Mouse (Mus musculus) layer of hippocampus, adult 2 months (tissue): ENCODE data around the gene Pde4d. TPM values are rescaled to one million over a fixed set of nuclear protein-coding genes. Genes with fewer than 3 reads are reported as not detected.

ENCODE experiments used
- DNase-seq, 2 experiments: peaks; one replicate each; pipeline ENCODE4 v3.0.0; 2022; ENCODE audit warnings: low spot score in 2 of 2
- H3K27ac ChIP-seq: fragments of 200-600 bp; 2 replicates; pipeline ENCODE4 v1.8.1; 2022
- H3K4me3 ChIP-seq: fragments of 200-600 bp; 2 replicates; pipeline ENCODE4 v1.8.1; 2022; ENCODE audit warnings: mild to moderate bottlenecking
- CTCF ChIP-seq: fragments of 200-600 bp; conservative IDR thresholded peaks from 2 replicates; pipeline ENCODE4 v1.8.1; 2022; ENCODE audit warnings: antibody characterized with exemption, mild to moderate bottlenecking, moderate library complexity
- total RNA-seq, 2 experiments: library from RNA; stranded (reverse); gene quantifications; 2 replicates each; pipeline ENCODE4 v1.2.3; 2021

Pde4d gene
- total RNA-seq, 2 experiments from 2014 or later = 72.2 to 73.8 TPM

DNA sequence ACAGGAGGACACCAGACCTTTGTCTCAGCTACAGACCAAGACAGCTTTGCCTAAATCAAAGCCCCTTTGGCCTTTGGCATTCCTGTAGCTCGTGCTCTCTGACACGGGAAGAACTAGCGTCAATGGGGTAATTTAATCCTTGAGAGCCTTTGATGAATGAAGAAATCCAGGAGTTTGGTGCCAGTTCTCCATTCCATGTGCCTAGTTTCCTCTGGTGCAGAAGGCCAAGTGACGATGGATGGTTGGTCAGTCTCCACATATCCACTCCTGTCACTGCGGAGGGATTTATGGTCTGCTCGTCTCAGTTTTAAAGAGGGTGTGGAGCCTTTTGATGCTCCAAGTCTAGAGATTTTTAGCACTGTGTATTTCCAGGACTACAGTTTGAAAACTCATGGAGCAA lies 1036.4 kb downstream of the Pde4d start:
- no peak overlapping the region for H3K4me3 ChIP-seq
- no peak overlapping the region for H3K27ac ChIP-seq
- DNase-seq = no peak
- TF ChIP-seq CTCF = no peak

GRCm38 (mm10) chr13:109487378-109487777 lies 1037.6 kb downstream of the Pde4d start:
- DNase-seq = peak; percentile 64 to 65
- Histone ChIP-seq H3K4me3 (no peak overlapping the region), H3K27ac (no peak overlapping the region)
- no peak for TF ChIP-seq CTCF

DNA sequence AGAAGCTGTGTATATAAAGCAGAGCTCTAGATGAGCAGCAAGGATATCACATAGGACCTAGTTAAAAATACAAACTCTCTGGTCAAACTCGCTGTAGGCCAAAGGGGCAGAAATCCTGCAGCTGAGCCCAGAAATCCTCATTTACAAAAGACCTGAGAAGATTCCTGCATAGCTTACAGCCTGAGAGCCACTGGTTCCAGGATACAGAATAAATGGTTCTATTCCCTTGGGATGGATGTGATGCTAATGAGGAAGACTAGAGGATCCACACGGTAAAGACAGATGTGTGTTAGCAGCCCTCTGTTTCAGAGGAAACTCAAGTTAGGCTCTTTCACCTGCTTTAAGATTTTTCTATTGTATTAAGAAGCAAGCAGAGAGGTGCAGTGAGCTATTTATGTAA lies 1041.1 kb downstream of the Pde4d start:
- H3K4me3 ChIP-seq = no peak overlapping the region
- DNase-seq = no peak
- no peak for TF ChIP-seq CTCF
- H3K27ac ChIP-seq = no peak overlapping the region

DNA sequence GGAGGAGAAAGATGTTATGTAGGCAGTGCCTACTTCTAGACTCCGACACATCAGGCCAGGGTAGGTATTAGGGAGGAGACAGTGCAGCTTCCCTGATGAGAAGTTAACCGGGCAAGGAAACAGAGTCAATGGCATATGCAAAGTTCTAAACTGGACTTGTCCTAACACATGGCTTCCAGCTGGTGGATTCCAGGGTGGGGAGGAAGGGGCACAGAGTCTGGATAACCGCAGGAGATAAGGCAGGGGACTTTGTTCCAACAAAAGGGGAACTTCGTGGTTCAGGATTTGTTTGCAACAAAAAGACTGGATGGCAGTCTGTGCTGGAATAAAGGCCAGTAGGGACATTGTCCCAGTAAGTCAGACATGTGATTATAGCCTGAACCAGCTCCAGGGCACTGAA lies 1042.1 kb downstream of the Pde4d start:
- no peak overlapping the region for H3K27ac ChIP-seq
- no peak for TF ChIP-seq CTCF
- no peak for DNase-seq
- H3K4me3 ChIP-seq = no peak overlapping the region

DNA sequence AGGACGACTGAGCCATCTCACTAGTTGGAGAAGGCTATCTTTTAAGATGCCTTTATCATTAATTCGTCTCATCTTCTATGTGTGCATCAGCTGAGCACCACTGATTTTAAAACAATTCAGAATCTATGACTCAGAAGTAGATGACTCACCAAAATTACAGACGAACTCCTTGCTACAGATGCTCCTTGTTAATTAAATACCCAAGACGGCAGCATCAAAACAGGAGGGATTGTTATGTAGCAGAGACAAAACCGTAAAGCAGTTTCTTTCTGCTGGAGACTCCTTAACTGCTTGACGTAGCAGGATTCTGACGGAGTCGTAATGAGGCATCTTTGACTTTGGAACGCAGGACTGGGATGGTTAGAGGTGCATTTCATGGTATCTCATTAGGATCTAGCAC lies 1050.6 kb downstream of the Pde4d start:
- DNase-seq = peak in 1 of 2 experiments; percentile 18
- Histone ChIP-seq H3K27ac (no peak overlapping the region; the same call in 1 of the 2 replicates), H3K4me3 (no peak overlapping the region)
- TF ChIP-seq CTCF = no peak

DNA sequence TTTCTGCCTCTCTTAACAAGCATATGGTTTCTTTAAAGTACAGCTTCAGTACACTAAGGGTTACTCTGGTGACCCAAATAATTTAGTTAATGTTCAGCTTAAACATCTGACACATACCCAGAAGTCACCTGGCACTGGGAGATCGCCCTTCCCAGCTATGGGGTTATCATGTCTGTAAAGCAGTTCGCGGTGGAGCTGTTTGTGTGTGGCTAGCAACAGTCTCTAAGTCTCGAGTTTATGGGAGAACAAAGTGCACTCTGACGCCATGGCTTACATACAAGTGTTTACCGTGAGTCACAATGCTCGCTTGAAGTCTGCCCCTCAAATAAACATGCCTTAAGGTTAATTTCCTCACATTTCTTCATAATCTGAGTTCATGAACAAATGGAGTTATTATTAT lies 1053.0 kb downstream of the Pde4d start:
- Histone ChIP-seq H3K27ac (no peak overlapping the region), H3K4me3 (no peak overlapping the region)
- DNase-seq = no peak
- TF ChIP-seq CTCF = no peak

- TF ChIP-seq CTCF = no peak
- Histone ChIP-seq H3K4me3 (no peak overlapping the region), H3K27ac (no peak overlapping the region)
- no peak for DNase-seq
These were observed 1057.0 kb downstream of the Pde4d start for GRCm38 (mm10) chr13:109506754-109507153.

DNA sequence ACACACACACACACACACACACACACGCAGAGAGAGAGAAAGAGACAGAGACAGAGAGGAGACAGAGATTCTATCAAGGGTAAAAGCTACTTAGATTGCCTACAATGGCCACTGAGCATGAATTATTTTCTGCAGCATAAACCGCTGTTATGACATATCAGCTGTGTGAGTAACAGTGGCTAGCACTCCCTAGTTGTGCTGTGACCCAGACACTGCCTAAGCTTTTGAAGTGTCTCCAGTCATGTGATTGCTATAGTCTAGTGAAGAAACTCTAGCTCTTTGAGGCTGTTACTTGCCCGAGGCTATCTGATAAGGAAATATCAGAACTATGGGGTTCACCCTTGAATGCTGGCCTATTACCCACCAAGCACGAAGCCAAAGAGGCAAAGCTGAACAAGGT lies 1058.7 kb downstream of the Pde4d start:
- no peak overlapping the region for H3K4me3 ChIP-seq
- H3K27ac ChIP-seq = no peak overlapping the region
- TF ChIP-seq CTCF = no peak
- no peak for DNase-seq

DNA sequence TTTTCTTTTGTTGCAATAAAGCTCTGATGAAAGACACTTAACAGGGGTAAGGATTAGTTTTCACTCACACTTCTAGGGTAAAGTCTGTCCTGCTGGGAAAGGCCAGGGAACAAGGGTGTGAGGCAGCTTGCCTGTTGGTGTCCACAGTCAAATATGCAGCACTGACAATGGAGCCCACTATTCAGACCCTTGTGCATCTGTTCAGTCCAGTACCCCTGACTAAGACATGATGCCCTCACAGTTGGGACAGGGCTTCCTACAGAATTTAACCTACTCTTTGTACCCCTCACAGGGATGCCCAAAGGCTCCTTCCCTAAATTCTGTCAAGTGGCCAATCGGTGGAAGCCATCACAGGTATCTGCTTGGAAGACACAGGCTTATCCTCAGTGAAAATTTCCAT lies 1068.4 kb downstream of the Pde4d start:
- Histone ChIP-seq H3K4me3 (no peak overlapping the region), H3K27ac (no peak overlapping the region)
- DNase-seq = no peak
- no peak for TF ChIP-seq CTCF

DNA sequence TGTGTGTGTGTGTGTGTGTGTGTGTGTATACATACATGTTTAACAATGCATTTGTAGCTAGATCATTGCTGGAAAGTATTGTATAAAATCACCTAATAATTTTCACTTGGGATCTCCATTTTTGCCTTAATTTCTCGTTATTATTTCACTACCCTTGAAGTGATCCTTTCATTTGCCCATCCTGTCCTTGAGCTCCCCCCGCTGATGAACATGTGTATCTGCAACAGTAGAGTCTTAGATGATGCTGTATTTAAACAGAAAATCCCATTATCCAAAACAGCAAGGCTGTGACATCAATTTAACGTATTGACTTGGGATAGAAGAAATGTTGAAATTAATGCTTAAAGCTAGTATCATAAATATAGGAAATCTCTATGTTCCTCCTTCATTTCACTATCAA lies 1069.7 kb downstream of the Pde4d start:
- no peak for DNase-seq
- TF ChIP-seq CTCF = peak; percentile 85

GRCm38 (mm10) chr13:109519966-109520646 lies 1070.4 kb downstream of the Pde4d start:
- no peak for TF ChIP-seq CTCF
- H3K4me3 ChIP-seq = no peak overlapping the region
- no peak for DNase-seq
- no peak overlapping the region for H3K27ac ChIP-seq

More for the DNA sequence above, 1069.7 kb downstream of the Pde4d start:
- Histone ChIP-seq H3K27ac (no peak overlapping the region), H3K4me3 (no peak overlapping the region)

GRCm38 (mm10) chr13:109533838-109534523 lies 1084.2 kb downstream of the Pde4d start:
- no peak for DNase-seq
- Histone ChIP-seq H3K27ac (no peak overlapping the region), H3K4me3 (no peak overlapping the region)
- TF ChIP-seq CTCF = no peak

GRCm38 (mm10) chr13:109534709-109535284 lies 1085.0 kb downstream of the Pde4d start:
- Histone ChIP-seq H3K27ac (no peak overlapping the region), H3K4me3 (no peak overlapping the region)
- no peak for DNase-seq
- TF ChIP-seq CTCF = no peak

GRCm38 (mm10) chr13:109536636-109537035 lies 1086.9 kb downstream of the Pde4d start:
- Histone ChIP-seq H3K27ac (no peak overlapping the region), H3K4me3 (no peak overlapping the region)
- DNase-seq = no peak
- TF ChIP-seq CTCF = no peak
